11 mouse cellular contexts compared by ENCODE assay signal in genomic region chr8:116946851-116947250, GRCm38 (mm10). TPM values are rescaled to one million over a fixed set of nuclear protein-coding genes. Genes with fewer than 3 reads are reported as not detected.
A peak's percentile ranks its signal among the peaks of the same experiment; 100 is the strongest.
DNase-seq lines count a peak whose midpoint lies in the region; ATAC-seq and TF ChIP-seq lines count a peak whose summit lies in the region.
"Had no signal": no experiment of that assay in that cellular context is flagged by ENCODE, and none has a peak within 500 bp of the region (broad histone marks: within the 10 kb centered on the region; RNA-seq: fewer than 3 reads in every experiment).

No protein-coding gene starts in this region.

- H3K4me1 ChIP-seq in thymus, adult 2 months (replicated peaks; ENCODE audit: control insufficient read depth, insufficient read depth, low read length) = peaks cover 33% of the 10 kb centered on the region
- peaks cover 61% of the 10 kb centered on the region for H3K4me1 ChIP-seq in heart, embryonic 15.5 days (replicated peaks)
- H3K4me1 ChIP-seq in forebrain, embryonic 13.5 days = peaks cover 26% of the 10 kb centered on the region

- H3K9me3 ChIP-seq in heart, embryonic 15.5 days (replicated peaks) = no peaks in the 10 kb centered on the region
- H3K9me3 ChIP-seq in forebrain, embryonic 13.5 days (replicated peaks) = no peaks in the 10 kb centered on the region

- 79% methylated on average over 6 of the region's 6 CpGs for WGBS in thymus, adult 2 months
- 55% methylated on average over 6 of the region's 6 CpGs for WGBS in heart, embryonic 15.5 days
- WGBS in forebrain, embryonic 13.5 days = 91% methylated on average over 6 of the region's 6 CpGs

- TF ChIP-seq POLR2A in thymus, adult 2 months (IDR thresholded peaks at IDR 0.05; ENCODE audit: control insufficient read depth, extremely low read depth, insufficient read depth, low read length, poor library complexity) = no peak

- peak; percentile 24 for DNase-seq in kidney, postnatal 10 days
- no peak for DNase-seq in kidney, adult 18-20 months
- no peak for DNase-seq in thymus, adult 2 months
- no peak for DNase-seq in thymus, postnatal 14 days
- no peak for DNase-seq in retina, postnatal 1 day
- no peak for DNase-seq in gastrocnemius, adult 8-10 months (ENCODE audit: low spot score in 2 of 2)
- DNase-seq: adrenal gland, adult 2 months; cerebellum, adult 8-10 months had no signal

- no peak overlapping the region for H3K27ac ChIP-seq in thymus, adult 2 months (ENCODE audit: control insufficient read depth, insufficient read depth, low read length)
- H3K27ac ChIP-seq in heart, embryonic 15.5 days = peak overlapping the region; percentile 89
- no peak overlapping the region for H3K27ac ChIP-seq in forebrain, embryonic 13.5 days

- TF ChIP-seq CTCF in thymus, adult 2 months (IDR thresholded peaks at IDR 0.05; ENCODE audit: borderline replicate concordance, control insufficient read depth, extremely low read depth, insufficient read depth, low read length, poor library complexity) = no peak

- ATAC-seq in heart, embryonic 15.5 days (replicated peaks; ENCODE audit: insufficient number of reproducible peaks, insufficient read depth, low FRiP score, low read depth) = no peak
- ATAC-seq in forebrain, embryonic 13.5 days = no peak

- H3K4me3 ChIP-seq in thymus, adult 2 months (ENCODE audit: control insufficient read depth, insufficient read depth, low read length) = peak overlapping the region; percentile 33; the same call in 1 of the 2 replicates
- H3K4me3 ChIP-seq in heart, embryonic 15.5 days = peak overlapping the region; percentile 38
- H3K4me3 ChIP-seq in forebrain, embryonic 13.5 days = no peak overlapping the region

- peak overlapping the region; percentile 86 for H3K4me2 ChIP-seq in heart, embryonic 15.5 days
- H3K4me2 ChIP-seq in forebrain, embryonic 13.5 days = no peak overlapping the region

- peak overlapping the region; percentile 39; the same call in 1 of the 2 replicates for H3K9ac ChIP-seq in heart, embryonic 15.5 days
- H3K9ac ChIP-seq in forebrain, embryonic 13.5 days = no peak overlapping the region

- H3K27me3 ChIP-seq in thymus, adult 2 months (ENCODE audit: control insufficient read depth, insufficient read depth, low read length) = no peaks in the 10 kb centered on the region
- H3K27me3 ChIP-seq in heart, embryonic 15.5 days = no peaks in the 10 kb centered on the region
- H3K27me3 ChIP-seq in forebrain, embryonic 13.5 days = no peaks in the 10 kb centered on the region

- no peaks in the 10 kb centered on the region for H3K36me3 ChIP-seq in thymus, adult 2 months (ENCODE audit: control insufficient read depth, insufficient read depth, low read length)
- no peaks in the 10 kb centered on the region for H3K36me3 ChIP-seq in heart, embryonic 15.5 days
- no peaks in the 10 kb centered on the region for H3K36me3 ChIP-seq in forebrain, embryonic 13.5 days (ENCODE audit: poor library complexity, severe bottlenecking)

RNA-seq across cellular contexts. Expression of gene Atmin, which starts 3.7 kb away (rescaled TPM):
- 20.8 and 28.0 TPM in 2 replicates for polyA plus RNA-seq in thymus, adult 2 months (2012; rRNA removed)
- polyA plus RNA-seq in heart, embryonic 15.5 days (2015; fragmentation: Nextera tagmentation; extraction: Ambion mirVana) = 7.9 and 10.5 TPM in 2 replicates
- polyA plus RNA-seq in forebrain, embryonic 13.5 days (2015; fragmentation: Nextera tagmentation; extraction: Ambion mirVana) = 13.0 and 15.9 TPM in 2 replicates
- 10 to 100 TPM; 29.7 to 35.3 (median 30.7) TPM for total RNA-seq in gastrocnemius, adult 8-10 months (2022)

RNA-seq across cellular contexts. Expression of gene Cenpn, which starts 25.3 kb away (rescaled TPM):
- 20.5 and 22.7 TPM in 2 replicates for polyA plus RNA-seq in thymus, adult 2 months (2012; rRNA removed)
- polyA plus RNA-seq in heart, embryonic 15.5 days (2015; fragmentation: Nextera tagmentation; extraction: Ambion mirVana) = 22.9 and 26.5 TPM in 2 replicates
- 33.1 and 35.4 TPM in 2 replicates for polyA plus RNA-seq in forebrain, embryonic 13.5 days (2015; fragmentation: Nextera tagmentation; extraction: Ambion mirVana)
- under 1 TPM; 0.36 to 0.88 (median 0.57) TPM for total RNA-seq in gastrocnemius, adult 8-10 months (2022)

RNA-seq across cellular contexts. Expression of gene Cmc2, which starts 25.6 kb away (rescaled TPM):
- polyA plus RNA-seq in thymus, adult 2 months (2012; rRNA removed) = 16.2 and 18.9 TPM in 2 replicates
- polyA plus RNA-seq in heart, embryonic 15.5 days (2015; fragmentation: Nextera tagmentation; extraction: Ambion mirVana) = 98.4 and 142 TPM in 2 replicates
- polyA plus RNA-seq in forebrain, embryonic 13.5 days (2015; fragmentation: Nextera tagmentation; extraction: Ambion mirVana) = 58.6 and 67.6 TPM in 2 replicates
- 10 to 100 TPM; 20.8 to 29.6 (median 26.8) TPM for total RNA-seq in gastrocnemius, adult 8-10 months (2022)

RNA-seq across cellular contexts. Expression of gene 1700030J22Rik, which starts 31.9 kb away (rescaled TPM):
- 0.53 and 0.55 TPM in 2 replicates for polyA plus RNA-seq in thymus, adult 2 months (2012; rRNA removed)
- polyA plus RNA-seq in heart, embryonic 15.5 days (2015; fragmentation: Nextera tagmentation; extraction: Ambion mirVana) = 0.58 and 0.77 TPM in 2 replicates
- 3.9 and 4.1 TPM in 2 replicates for polyA plus RNA-seq in forebrain, embryonic 13.5 days (2015; fragmentation: Nextera tagmentation; extraction: Ambion mirVana)
- total RNA-seq in gastrocnemius, adult 8-10 months (2022) = under 1 TPM in 2 of 4 experiments, not detected in 2; 0.13 to 0.16 TPM
- total RNA-seq: megakaryocyte progenitor cell, adult 5-6 weeks had no signal

RNA-seq across cellular contexts. Expression of gene Gcsh, which starts 46.5 kb away (rescaled TPM):
- polyA plus RNA-seq in thymus, adult 2 months (2012; rRNA removed) = 14.7 and 16.0 TPM in 2 replicates
- polyA plus RNA-seq in heart, embryonic 15.5 days (2015; fragmentation: Nextera tagmentation; extraction: Ambion mirVana) = 66.1 and 78.2 TPM in 2 replicates
- polyA plus RNA-seq in forebrain, embryonic 13.5 days (2015; fragmentation: Nextera tagmentation; extraction: Ambion mirVana) = 111 and 120 TPM in 2 replicates
- 10 to 100 TPM; 43.1 to 47.4 (median 44.0) TPM for total RNA-seq in gastrocnemius, adult 8-10 months (2022)
